ENCODE assay signal across 9 mouse cellular contexts in genomic region chr6:133984666-133985355, GRCm38 (mm10). TPM values are rescaled to one million over a fixed set of nuclear protein-coding genes. Genes with fewer than 3 reads are reported as not detected.
DNase-seq lines count a peak whose midpoint lies in the region; ATAC-seq and TF ChIP-seq lines count a peak whose summit lies in the region.
"Had no signal": no experiment of that assay in that cellular context is flagged by ENCODE, and none has a peak within 500 bp of the region (broad histone marks: within the 10 kb centered on the region; RNA-seq: fewer than 3 reads in every experiment).

No protein-coding gene starts in this region.

- no peaks in the 10 kb centered on the region for H3K36me3 ChIP-seq in liver, embryonic 13.5 days

- no peak for TF ChIP-seq CTCF in brain, embryonic 14.5 days (IDR thresholded peaks at IDR 0.05; ENCODE audit: borderline replicate concordance, extremely low read depth, insufficient read depth, insufficient read length)

- 16% methylated on average over 16 of the region's 16 CpGs for WGBS in liver, embryonic 13.5 days (ENCODE audit: insufficient replicate concordance)

- H3K27me3 ChIP-seq in liver, embryonic 13.5 days = no peaks in the 10 kb centered on the region

- H3K4me2 ChIP-seq in liver, embryonic 13.5 days = peak overlapping the region; percentile 33

- no peak for TF ChIP-seq POLR2A in brain, embryonic 14.5 days (IDR thresholded peaks at IDR 0.05; ENCODE audit: borderline replicate concordance, extremely low read depth, insufficient read depth, insufficient read length, poor library complexity, severe bottlenecking)

- no peak overlapping the region for H3K9ac ChIP-seq in liver, embryonic 13.5 days

- H3K27ac ChIP-seq in liver, embryonic 13.5 days = no peak overlapping the region
- H3K27ac ChIP-seq: macrophage had no signal

- H3K9me3 ChIP-seq in liver, embryonic 13.5 days (replicated peaks) = no peaks in the 10 kb centered on the region

- ATAC-seq in liver, embryonic 13.5 days (ENCODE audit: low read depth) = no peak

- 0 out of 2 replicates have a peak, but pooled peaks cover 3% of the 10 kb centered on the region for H3K4me1 ChIP-seq in liver, embryonic 13.5 days (replicated peaks)

- intact Hi-C loops in heart, postnatal 36 days (cut with DNase I) = loop anchor here (1.0 kb wide), 1 partner anchor 50 kb away; the partner anchor contains the start of gene Etv6

- no peak overlapping the region for H3K4me3 ChIP-seq in liver, embryonic 13.5 days (replicated peaks)

- DNase-seq in cerebellum, postnatal 10 days = peak; percentile 19 to 24
- DNase-seq in cerebellum, postnatal 25 days = no peak
- peak; percentile 37 for DNase-seq in brain, embryonic 14.5 days (ENCODE audit: low read depth)
- peak; percentile 13 to 20 for DNase-seq in heart, postnatal 36 days
- DNase-seq in liver, embryonic 13.5 days = no peak
- no peak for DNase-seq in cerebellum, postnatal 36 days
- DNase-seq in adrenal gland, postnatal 14 days = no peak
- DNase-seq in frontal cortex, adult 2 months (ENCODE audit: extremely low spot score in 1 of 2, low spot score in 1 of 2) = no peak

RNA-seq across cellular contexts. Expression of gene Etv6, which starts 50.7 kb away (rescaled TPM):
- polyA plus RNA-seq in brain, embryonic 14.5 days (2012; rRNA removed) = 10.8 and 13.5 TPM in 2 replicates
- total RNA-seq in heart, postnatal 36 days (2021) = 10 to 100 TPM; 11.5 to 15.0 TPM
- 3.5 and 4.6 TPM in 2 replicates for polyA plus RNA-seq in liver, embryonic 13.5 days (2015; fragmentation: Nextera tagmentation; extraction: Ambion mirVana)
- 35.7 and 38.2 TPM in 2 replicates for total RNA-seq in adrenal gland, postnatal 14 days (2021)
- polyA plus RNA-seq in frontal cortex, adult 2 months (2012; rRNA removed) = 9.1 and 10.4 TPM in 2 replicates

Comparison
In these comparisons a context has a peak if more than half of its experiments do, and no peak if none do; other contexts are left out.
1. DNase-seq: peak in cerebellum, postnatal 10 days (2 of 2), brain, embryonic 14.5 days (single experiment) and heart, postnatal 36 days (2 of 2); none in cerebellum, postnatal 25 days (0 of 2), liver, embryonic 13.5 days (single experiment), cerebellum, postnatal 36 days (0 of 2), adrenal gland, postnatal 14 days (single experiment) and frontal cortex, adult 2 months (0 of 2).